Mouse (Mus musculus): ENCODE measurements around the gene Ctcf. TPM values are rescaled to one million over a fixed set of nuclear protein-coding genes. Genes with fewer than 3 reads are reported as not detected.

Gene Ctcf
- total RNA-seq, 2 experiments from 2014 or later: 29.2 to 29.6 TPM

Small RNA genes lying within 50 kb of the gene (microRNA-seq; reads per million reads assigned to microRNA genes)
- 0 reads per million in 2 experiments for gene Mir1966 (ENCODE audit: borderline replicate concordance in 2 of 2)

Other genes with a start within 250 kb of the Ctcf start
- gene Kctd19, start 223.1 kb upstream of the Ctcf start, total RNA-seq (2021): not detected
- under 1 TPM; 0.41 to 0.67 TPM for gene Lrrc36, start 223.0 kb upstream of the Ctcf start, total RNA-seq (2021)
- gene Tppp3, start 165.0 kb upstream of the Ctcf start, total RNA-seq (2021): 10 to 100 TPM; 86.7 to 99.2 TPM
- 10 to 100 TPM in 1 of 2 experiments, 1 to 10 TPM in 1; 8.7 to 10.1 TPM for gene Zdhhc1, start 139.7 kb upstream of the Ctcf start, total RNA-seq (2021)
- gene Hsd11b2, start 117.8 kb upstream of the Ctcf start, total RNA-seq (2021): under 1 TPM; 0.51 to 0.61 TPM
- 10 to 100 TPM; 41.7 to 45.1 TPM for gene Atp6v0d1, start 70.5 kb upstream of the Ctcf start, total RNA-seq (2021)
- gene Ripor1, start 31.3 kb upstream of the Ctcf start, total RNA-seq (2021): 10 to 100 TPM; 15.5 to 19.6 TPM
- gene Agrp, start 825 bp downstream of the Ctcf start, total RNA-seq (2021): 1 to 10 TPM in 1 of 2 experiments, not detected in 1; 1.7 TPM
- gene Carmil2, start 49.7 kb downstream of the Ctcf start, total RNA-seq (2021): under 1 TPM in 1 of 2 experiments, not detected in 1; 0.11 TPM
- 1 to 10 TPM; 6.5 to 6.8 TPM for gene Acd, start 64.5 kb downstream of the Ctcf start, total RNA-seq (2021)
- gene Pard6a, start 64.6 kb downstream of the Ctcf start, total RNA-seq (2021): 1 to 10 TPM; 5.4 to 5.7 TPM
- gene 4933405L10Rik, start 71.1 kb downstream of the Ctcf start, total RNA-seq (2021): not detected
- gene Enkd1, start 71.6 kb downstream of the Ctcf start, total RNA-seq (2021): 1 to 10 TPM in 1 of 2 experiments, under 1 TPM in 1; 0.82 to 1.0 TPM
- 1 to 10 TPM; 5.1 to 6.2 TPM for gene Gfod2, start 122.1 kb downstream of the Ctcf start, total RNA-seq (2021)
- gene Ranbp10, start 190.8 kb downstream of the Ctcf start, total RNA-seq (2021): 10 to 100 TPM; 14.6 to 20.5 TPM
- gene Tsnaxip1, start 191.2 kb downstream of the Ctcf start, total RNA-seq (2021): not detected
- 1 to 10 TPM; 1.2 to 1.7 TPM for gene Cenpt, start 216.7 kb downstream of the Ctcf start, total RNA-seq (2021)
- 10 to 100 TPM; 19.3 to 19.5 TPM for gene Thap11, start 218.6 kb downstream of the Ctcf start, total RNA-seq (2021)
- 10 to 100 TPM; 47.7 to 79.5 TPM for gene Nutf2, start 224.0 kb downstream of the Ctcf start, total RNA-seq (2021)
- 10 to 100 TPM; 17.5 to 18.4 TPM for gene Edc4, start 244.3 kb downstream of the Ctcf start, total RNA-seq (2021)